Mouse (Mus musculus): Measurements from ENCODE around the gene Dnah14. TPM values are rescaled to one million over a fixed set of nuclear protein-coding genes. Genes with fewer than 3 reads are reported as not detected.

Gene Dnah14
- polyA plus RNA-seq, 1 experiment, result 2.0 TPM

GRCm38 (mm10) chr1:181599376-181599775, 23.0 kb downstream of the Dnah14 start:
- DNase-seq (ENCODE audit: low read depth), result no peak

GRCm38 (mm10) chr1:181611118-181611517, 34.8 kb downstream of the Dnah14 start:
- DNase-seq (ENCODE audit: low read depth), result no peak

GRCm38 (mm10) chr1:181615866-181616491, 39.6 kb downstream of the Dnah14 start:
- no peak for DNase-seq (ENCODE audit: low read depth)

- no peak for DNase-seq (ENCODE audit: low read depth)
Observed at GRCm38 (mm10) chr1:181617332-181617731, 41.0 kb downstream of the Dnah14 start.

- no peak for DNase-seq (ENCODE audit: low read depth)
Observed at GRCm38 (mm10) chr1:181623149-181623680, 46.9 kb downstream of the Dnah14 start.

GRCm38 (mm10) chr1:181624876-181625275, 48.5 kb downstream of the Dnah14 start:
- no peak for DNase-seq (ENCODE audit: low read depth)

GRCm38 (mm10) chr1:181628276-181628675, 51.9 kb downstream of the Dnah14 start:
- no peak for DNase-seq (ENCODE audit: low read depth)

- DNase-seq (ENCODE audit: low read depth), result no peak
Observed at GRCm38 (mm10) chr1:181631371-181631770, 55.0 kb downstream of the Dnah14 start.

GRCm38 (mm10) chr1:181637997-181638713, 61.8 kb downstream of the Dnah14 start:
- DNase-seq (ENCODE audit: low read depth), result no peak

GRCm38 (mm10) chr1:181640383-181640782, 64.0 kb downstream of the Dnah14 start:
- DNase-seq (ENCODE audit: low read depth), result no peak

GRCm38 (mm10) chr1:181647467-181647866, 71.1 kb downstream of the Dnah14 start:
- DNase-seq (ENCODE audit: low read depth), result no peak

GRCm38 (mm10) chr1:181653481-181653880, 77.1 kb downstream of the Dnah14 start:
- DNase-seq (ENCODE audit: low read depth), result no peak

- DNase-seq (ENCODE audit: low read depth), result no peak
Observed at GRCm38 (mm10) chr1:181656421-181656820, 80.1 kb downstream of the Dnah14 start.

GRCm38 (mm10) chr1:181666801-181667200, 90.4 kb downstream of the Dnah14 start:
- DNase-seq (ENCODE audit: low read depth), result no peak

- DNase-seq (ENCODE audit: low read depth), result no peak
Observed at GRCm38 (mm10) chr1:181694729-181695498, 118.6 kb downstream of the Dnah14 start.

- DNase-seq (ENCODE audit: low read depth), result no peak
Observed at GRCm38 (mm10) chr1:181728707-181729106, 152.3 kb downstream of the Dnah14 start.

GRCm38 (mm10) chr1:181733517-181733916, 157.2 kb downstream of the Dnah14 start:
- DNase-seq (ENCODE audit: low read depth), result no peak

GRCm38 (mm10) chr1:181740259-181740658, 163.9 kb downstream of the Dnah14 start:
- DNase-seq (ENCODE audit: low read depth), result no peak

- no peak for DNase-seq (ENCODE audit: low read depth)
Observed at GRCm38 (mm10) chr1:181742251-181742885, 166.0 kb downstream of the Dnah14 start.

- DNase-seq (ENCODE audit: low read depth), result no peak
Observed at GRCm38 (mm10) chr1:181769392-181769791, 193.0 kb downstream of the Dnah14 start.

GRCm38 (mm10) chr1:181771871-181772270, 195.5 kb downstream of the Dnah14 start:
- no peak for DNase-seq (ENCODE audit: low read depth)

GRCm38 (mm10) chr1:181776541-181776940, 200.2 kb downstream of the Dnah14 start:
- DNase-seq (ENCODE audit: low read depth), result no peak

All from gonadal fat pad, adult 2 months (tissue).